ENCODE assay signal across 10 mouse cellular contexts in the genomic region with DNA sequence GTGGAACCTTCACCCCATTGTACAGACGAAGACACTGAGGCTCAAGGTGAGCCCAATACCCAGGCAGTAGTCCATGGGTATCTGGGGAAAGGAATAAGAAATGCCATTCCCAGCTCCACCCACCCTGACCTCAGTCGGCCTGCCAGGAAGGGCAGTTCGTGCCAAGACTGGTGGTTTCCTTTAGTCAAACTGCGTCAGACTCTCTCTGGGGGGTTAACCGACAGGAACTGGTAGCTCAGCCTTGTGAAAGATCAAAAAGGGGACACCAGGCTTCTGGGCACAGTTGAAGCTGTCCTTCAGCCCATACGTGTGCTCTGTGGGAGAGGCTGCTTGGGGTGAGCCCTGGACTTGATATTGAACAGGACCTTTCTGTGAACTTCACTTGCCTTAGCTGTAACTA. TPM values are rescaled to one million over a fixed set of nuclear protein-coding genes. Genes with fewer than 3 reads are reported as not detected.
DNase-seq lines count a peak whose midpoint lies in the region.
"Had no signal": no experiment of that assay in that cellular context is flagged by ENCODE, and none has a peak within 500 bp of the region (broad histone marks: within the 10 kb centered on the region; RNA-seq: fewer than 3 reads in every experiment).

No protein-coding gene starts in this region.

- DNase-seq in adrenal gland, adult 2 months: peak; percentile 72
- no peak for DNase-seq in adrenal gland, postnatal 4 days (ENCODE audit: low spot score in 2 of 2)
- peak; percentile 46 for DNase-seq in thymus, postnatal 0 days (ENCODE audit: low spot score)
- DNase-seq in thymus, postnatal 10 days (ENCODE audit: low spot score in 2 of 2): no peak
- peak; percentile 80 for DNase-seq in lung, postnatal 36 days
- no peak for DNase-seq in ovary, postnatal 10 days (ENCODE audit: low spot score)
- no peak for DNase-seq in cerebellum, adult 11 months
- no peak for DNase-seq in cerebellum, adult 9-10 months
- DNase-seq: spleen, adult 18-20 months; thymus, postnatal 4 days had no signal

RNA-seq across cellular contexts. Expression of a gene that starts 19.1 kb away (rescaled TPM):
- total RNA-seq in adrenal gland, adult 2 months (2021): 10 to 100 TPM; 53.1 to 56.1 TPM
- polyA plus RNA-seq in adrenal gland, adult 2 months (2012; rRNA removed): 151 and 157 TPM in 2 replicates
- 10 to 100 TPM; 59.7 to 80.6 TPM for total RNA-seq in adrenal gland, postnatal 4 days (2021)
- 50.6 and 54.7 TPM in 2 replicates for polyA plus RNA-seq in thymus, postnatal 0 days (2015; fragmentation: Nextera tagmentation; extraction: Ambion mirVana)

RNA-seq across cellular contexts. Expression of a gene that starts 53.2 kb away (rescaled TPM):
- 10 to 100 TPM; 56.0 to 63.9 TPM for total RNA-seq in adrenal gland, adult 2 months (2021)
- 48.8 and 67.3 TPM in 2 replicates for polyA plus RNA-seq in adrenal gland, adult 2 months (2012; rRNA removed)
- total RNA-seq in adrenal gland, postnatal 4 days (2021): 10 to 100 TPM; 63.9 to 66.3 TPM
- polyA plus RNA-seq in thymus, postnatal 0 days (2015; fragmentation: Nextera tagmentation; extraction: Ambion mirVana): 13.5 and 14.6 TPM in 2 replicates

Comparison
In these comparisons a context has a peak if more than half of its experiments do, and no peak if none do; other contexts are left out.
1. DNase-seq: peak in adrenal gland, adult 2 months (single experiment), thymus, postnatal 0 days (single experiment) and lung, postnatal 36 days (single experiment); none in adrenal gland, postnatal 4 days (0 of 2), thymus, postnatal 10 days (0 of 2), ovary, postnatal 10 days (single experiment), cerebellum, adult 11 months (single experiment) and cerebellum, adult 9-10 months (single experiment).